Mouse (Mus musculus) liver, embryonic 16.5 days (tissue): Measurements from ENCODE around the gene Nwd2. TPM values are rescaled to one million over a fixed set of nuclear protein-coding genes. Genes with fewer than 3 reads are reported as not detected.

Source experiments
- ATAC-seq: fragments of 200-750 bp; cut with Nextera tagmentation; 2 replicates; pipeline ENCODE4 v1.8.0; 2017; ENCODE audit warnings: low read depth, mild to moderate bottlenecking, moderate number of reproducible peaks, moderate library complexity
- H3K27ac ChIP-seq: fragments of 300-500 bp; sonication (generic); 2 replicates; pipeline ENCODE4 v1.5.1; 2014; ENCODE audit warnings: mild to moderate bottlenecking, low read length
- H3K27me3 ChIP-seq: fragments of 300-500 bp; sonication (generic); 2 replicates; pipeline ENCODE4 v1.6.1; 2014; ENCODE audit warnings: low read depth, low read length, mixed read lengths; ENCODE audit not compliant: control insufficient read depth, insufficient read depth
- H3K36me3 ChIP-seq: fragments of 300-500 bp; sonication (generic); 2 replicates; pipeline ENCODE4 v1.6.1; 2014; ENCODE audit warnings: mild to moderate bottlenecking; ENCODE audit not compliant: control insufficient read depth, insufficient read depth
- H3K4me1 ChIP-seq: fragments of 300-500 bp; sonication (generic); 2 replicates; pipeline ENCODE4 v1.6.1; 2014; ENCODE audit warnings: low read depth, low read length, mixed read lengths; ENCODE audit not compliant: control insufficient read depth
- H3K4me2 ChIP-seq: fragments of 300-500 bp; sonication (generic); 2 replicates; pipeline ENCODE4 v1.6.1; 2014; ENCODE audit warnings: low read depth, low read length, mixed read lengths
- H3K4me3 ChIP-seq: fragments of 300-500 bp; sonication (generic); 2 replicates; pipeline ENCODE4 v1.5.1; 2014; ENCODE audit warnings: low read depth, mild to moderate bottlenecking, low read length
- H3K9ac ChIP-seq: fragments of 300-500 bp; sonication (generic); 2 replicates; pipeline ENCODE4 v1.6.1; 2014; ENCODE audit warnings: low read depth, low read length
- H3K9me3 ChIP-seq: fragments of 300-500 bp; sonication (generic); replicated peaks from 2 replicates; pipeline ENCODE4 v1.6.1; 2016; ENCODE audit warnings: low read length; ENCODE audit not compliant: control insufficient read depth
- WGBS: fragments of 180-500 bp; shearing (Covaris S2); extraction: QIAGEN DNeasy Blood & Tissue Kit; methylation state at CpG from one replicate; pipeline ENCODE4 v1.1.7; 2014; ENCODE audit not compliant: insufficient replicate concordance; 5-methylcytosine and 5-hydroxymethylcytosine counted together
- polyA plus RNA-seq: library from polyadenylated mRNA; unstranded; fragments of >200 nt; fragmentation: Nextera tagmentation; extraction: Ambion mirVana; gene quantifications from 2 replicates; pipeline ENCODE4 v1.2.1, GENCODE M21; 2015

Nwd2 gene
- polyA plus RNA-seq, 1 experiment from 2014 or later, result 0.04 TPM

GRCm38 (mm10) chr5:63649533-63650464 is 897 bp downstream of the Nwd2 start:
- no peak overlapping the region for H3K9ac ChIP-seq
- no peaks in the 10 kb centered on the region; the same call in 1 of the 2 replicates for H3K4me1 ChIP-seq
- WGBS, result 2% methylated on average over 83 of the region's 83 CpGs
- H3K4me3 ChIP-seq, result peak overlapping the region; percentile 21
- no peak for ATAC-seq
- H3K27ac ChIP-seq, result no peak overlapping the region
- H3K4me2 ChIP-seq, result peak overlapping the region; percentile 30; the same call in 1 of the 2 replicates
- peaks cover 25% of the 10 kb centered on the region for H3K27me3 ChIP-seq
- no peaks in the 10 kb centered on the region for H3K9me3 ChIP-seq
- no peaks in the 10 kb centered on the region for H3K36me3 ChIP-seq

- H3K27me3 ChIP-seq, result peaks cover 25% of the 10 kb centered on the region
- no peak overlapping the region for H3K9ac ChIP-seq
- H3K4me2 ChIP-seq, result no peak overlapping the region
- H3K4me1 ChIP-seq, result no peaks in the 10 kb centered on the region; the same call in 1 of the 2 replicates
- H3K4me3 ChIP-seq, result no peak overlapping the region
- H3K36me3 ChIP-seq, result no peaks in the 10 kb centered on the region
- H3K27ac ChIP-seq, result no peak overlapping the region
- H3K9me3 ChIP-seq, result no peaks in the 10 kb centered on the region
- ATAC-seq, result no peak
Measured at GRCm38 (mm10) chr5:63651813-63652212, 2.9 kb downstream of the Nwd2 start.

- WGBS, result 41% methylated on average over 2 of the region's 2 CpGs
Measured at GRCm38 (mm10) chr5:63652705-63653104, 3.8 kb downstream of the Nwd2 start.

GRCm38 (mm10) chr5:63666884-63667283 is 18.0 kb downstream of the Nwd2 start:
- no peaks in the 10 kb centered on the region for H3K9me3 ChIP-seq
- WGBS, result 56% methylated on average over 5 of the region's 5 CpGs
- no peaks in the 10 kb centered on the region for H3K36me3 ChIP-seq
- H3K4me2 ChIP-seq, result no peak overlapping the region
- no peaks in the 10 kb centered on the region for H3K4me1 ChIP-seq
- no peak overlapping the region for H3K9ac ChIP-seq
- H3K27ac ChIP-seq, result no peak overlapping the region
- no peak overlapping the region for H3K4me3 ChIP-seq
- no peak for ATAC-seq
- no peaks in the 10 kb centered on the region for H3K27me3 ChIP-seq

More at GRCm38 (mm10) chr5:63652705-63653104, 3.8 kb downstream of the Nwd2 start:
- no peaks in the 10 kb centered on the region for H3K9me3 ChIP-seq
- H3K27me3 ChIP-seq, result peaks cover 25% of the 10 kb centered on the region
- no peak overlapping the region for H3K4me2 ChIP-seq
- ATAC-seq, result no peak
- H3K4me3 ChIP-seq, result no peak overlapping the region
- no peak overlapping the region for H3K9ac ChIP-seq
- H3K36me3 ChIP-seq, result no peaks in the 10 kb centered on the region
- no peak overlapping the region for H3K27ac ChIP-seq
- no peaks in the 10 kb centered on the region; the same call in 1 of the 2 replicates for H3K4me1 ChIP-seq

- Histone ChIP-seq H3K27ac (no peak overlapping the region), H3K9ac (no peak overlapping the region), H3K27me3 (no peaks in the 10 kb centered on the region), H3K9me3 (no peaks in the 10 kb centered on the region), H3K36me3 (no peaks in the 10 kb centered on the region), H3K4me3 (no peak overlapping the region), H3K4me2 (no peak overlapping the region), H3K4me1 (no peaks in the 10 kb centered on the region)
- no peak for ATAC-seq
- 55% methylated on average over 2 of the region's 2 CpGs for WGBS
Measured at GRCm38 (mm10) chr5:63675934-63676333, 27.0 kb downstream of the Nwd2 start.

DNA sequence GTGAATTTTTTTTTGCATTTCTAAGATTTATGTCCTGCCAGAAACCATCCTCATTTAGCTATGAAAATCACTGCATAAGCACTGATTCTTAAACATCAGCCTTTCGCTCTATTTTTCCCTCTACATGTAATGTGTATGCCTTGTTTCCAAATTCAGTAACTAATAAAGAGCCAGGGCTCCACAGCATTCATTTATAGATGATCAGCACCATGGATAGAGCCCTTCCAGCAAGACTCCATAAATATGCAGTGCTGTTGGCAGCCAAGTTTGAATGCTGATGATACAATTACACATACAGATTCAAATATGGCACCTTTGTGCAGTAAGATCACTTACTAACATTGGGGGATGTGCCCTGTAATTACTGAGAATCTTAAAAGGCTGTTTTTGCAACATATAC is 40.2 kb downstream of the Nwd2 start:
- Histone ChIP-seq H3K27me3 (no peaks in the 10 kb centered on the region), H3K4me3 (no peak overlapping the region), H3K4me2 (no peak overlapping the region), H3K27ac (no peak overlapping the region), H3K4me1 (no peaks in the 10 kb centered on the region), H3K9ac (no peak overlapping the region), H3K36me3 (no peaks in the 10 kb centered on the region), H3K9me3 (no peaks in the 10 kb centered on the region)
- WGBS, result 34% methylated on average over 1 of the region's 1 CpGs
- ATAC-seq, result no peak

DNA sequence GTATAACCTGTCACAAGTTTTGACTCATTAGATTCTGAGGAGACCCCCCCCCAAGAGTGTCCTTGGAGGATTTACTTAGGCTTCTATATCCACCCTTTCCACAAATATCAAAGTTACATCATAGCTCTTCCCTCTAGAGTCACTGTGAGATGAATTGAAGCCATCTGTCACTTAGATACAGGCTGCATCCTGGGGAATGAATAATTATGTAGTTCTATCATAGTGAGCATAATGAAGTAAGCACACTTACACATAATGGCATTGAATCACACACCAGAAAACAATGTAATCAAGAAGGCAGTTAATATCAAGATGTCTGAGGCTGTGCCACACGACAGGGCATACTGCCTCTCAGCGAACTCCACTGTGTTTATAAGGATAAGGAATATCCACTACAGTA is 47.9 kb downstream of the Nwd2 start:
- Histone ChIP-seq H3K9ac (no peak overlapping the region), H3K36me3 (no peaks in the 10 kb centered on the region), H3K27ac (no peak overlapping the region), H3K4me3 (no peak overlapping the region), H3K27me3 (no peaks in the 10 kb centered on the region), H3K4me1 (no peaks in the 10 kb centered on the region), H3K9me3 (no peaks in the 10 kb centered on the region), H3K4me2 (no peak overlapping the region)
- 64% methylated on average over 2 of the region's 2 CpGs for WGBS
- ATAC-seq, result no peak

- WGBS, result 44% methylated on average over 5 of the region's 5 CpGs
- no peaks in the 10 kb centered on the region for H3K27me3 ChIP-seq
Measured at GRCm38 (mm10) chr5:63697196-63697595, 48.3 kb downstream of the Nwd2 start.

GRCm38 (mm10) chr5:63728955-63729354 is 80.1 kb downstream of the Nwd2 start:
- Histone ChIP-seq H3K27ac (no peak overlapping the region), H3K36me3 (no peaks in the 10 kb centered on the region), H3K4me1 (no peaks in the 10 kb centered on the region), H3K4me2 (no peak overlapping the region), H3K27me3 (no peaks in the 10 kb centered on the region), H3K9ac (no peak overlapping the region), H3K4me3 (no peak overlapping the region), H3K9me3 (no peaks in the 10 kb centered on the region)
- ATAC-seq, result no peak
- 45% methylated on average over 3 of the region's 3 CpGs for WGBS

More at GRCm38 (mm10) chr5:63697196-63697595, 48.3 kb downstream of the Nwd2 start:
- Histone ChIP-seq H3K27ac (no peak overlapping the region), H3K36me3 (no peaks in the 10 kb centered on the region), H3K4me3 (no peak overlapping the region), H3K9me3 (no peaks in the 10 kb centered on the region), H3K9ac (no peak overlapping the region), H3K4me2 (no peak overlapping the region), H3K4me1 (no peaks in the 10 kb centered on the region)
- ATAC-seq, result no peak
